Mouse (Mus musculus) neural tube, embryonic 14.5 days (tissue): ENCODE results near the gene Tenm2. TPM values are rescaled to one million over a fixed set of nuclear protein-coding genes. Genes with fewer than 3 reads are reported as not detected.

Source experiments
- ATAC-seq: fragments of 200-750 bp; cut with Nextera tagmentation; 2 replicates; pipeline ENCODE4 v1.8.0; 2017; ENCODE audit warnings: low read depth, mild to moderate bottlenecking, moderate TSS enrichment, moderate library complexity
- H3K27ac ChIP-seq: fragments of 300-500 bp; sonication (generic); 2 replicates; pipeline ENCODE4 v1.5.1; 2014; ENCODE audit warnings: low read depth, mild to moderate bottlenecking, control low read depth, low read length, moderate library complexity, mixed read lengths
- H3K27me3 ChIP-seq: fragments of 300-500 bp; sonication (generic); 2 replicates; pipeline ENCODE4 v1.6.1; 2014; ENCODE audit warnings: low read length; ENCODE audit not compliant: control insufficient read depth, insufficient read depth
- H3K36me3 ChIP-seq: fragments of 300-500 bp; sonication (generic); 2 replicates; pipeline ENCODE4 v1.6.1; 2014; ENCODE audit warnings: low read length, mixed read lengths; ENCODE audit not compliant: control insufficient read depth, insufficient read depth
- H3K4me1 ChIP-seq: fragments of 300-500 bp; sonication (generic); 2 replicates; pipeline ENCODE4 v1.6.1; 2014; ENCODE audit warnings: low read length; ENCODE audit not compliant: control insufficient read depth, insufficient read depth
- H3K4me2 ChIP-seq: fragments of 300-500 bp; sonication (generic); 2 replicates; pipeline ENCODE4 v1.6.1; 2014; ENCODE audit warnings: mild to moderate bottlenecking, low read depth, low read length, control low read depth
- H3K4me3 ChIP-seq: fragments of 300-500 bp; sonication (generic); 2 replicates; pipeline ENCODE4 v1.5.1; 2014; ENCODE audit warnings: low read depth, low read length, control low read depth, mixed read lengths
- H3K9ac ChIP-seq: fragments of 300-500 bp; sonication (generic); replicated peaks from 2 replicates; pipeline ENCODE4 v1.6.1; 2014; ENCODE audit warnings: low read depth, mild to moderate bottlenecking, control low read depth, low read length, mixed read lengths
- H3K9me3 ChIP-seq: fragments of 300-500 bp; sonication (generic); 2 replicates; pipeline ENCODE4 v1.6.1; 2016; ENCODE audit warnings: low read length; ENCODE audit not compliant: control insufficient read depth
- WGBS: fragments of 180-500 bp; shearing (Covaris S2); extraction: QIAGEN DNeasy Blood & Tissue Kit; methylation state at CpG from one replicate; pipeline ENCODE4 v1.1.7; 2014; 5-methylcytosine and 5-hydroxymethylcytosine counted together
- polyA plus RNA-seq: library from polyadenylated mRNA; unstranded; fragments of >200 nt; fragmentation: Nextera tagmentation; extraction: Ambion mirVana; gene quantifications from 2 replicates; pipeline ENCODE4 v1.2.1, GENCODE M21; 2014

Gene Tenm2
- polyA plus RNA-seq, result 23.8 and 32.2 TPM in 2 replicates

DNA sequence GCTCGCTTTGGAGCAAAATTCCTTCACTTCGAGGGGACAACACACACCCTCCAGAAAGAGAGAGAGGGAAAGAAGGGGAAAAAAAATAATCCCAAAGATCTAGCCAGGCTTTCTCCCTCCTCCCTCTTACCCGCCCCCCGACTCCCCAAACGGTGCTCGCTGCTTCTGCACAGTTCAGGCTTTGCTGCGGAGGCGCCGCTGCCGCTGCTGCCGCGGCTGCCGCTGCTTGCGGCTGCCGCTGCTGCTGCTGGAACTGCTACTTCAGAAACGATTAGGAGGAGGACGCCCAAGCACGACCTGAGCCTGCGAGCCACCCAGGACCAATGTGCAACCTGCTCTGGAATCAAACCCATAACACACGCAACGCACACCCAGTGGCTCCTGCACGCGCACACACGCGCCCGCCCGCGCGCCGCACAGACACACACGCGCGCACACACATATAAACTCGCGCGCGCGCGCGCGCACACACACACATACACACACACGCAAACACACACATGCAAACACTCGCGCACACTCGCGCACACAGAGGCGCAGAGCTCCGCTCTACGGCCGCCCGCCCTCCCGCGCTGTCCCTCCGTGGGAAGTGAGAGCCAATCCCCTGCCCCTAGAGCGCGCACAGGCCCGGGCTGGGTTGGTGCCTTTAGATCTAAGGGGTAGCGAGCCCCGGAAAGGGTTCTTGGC, at the start of gene Tenm2:
Gene Tenm2, minus strand, starts transcription at position 51 of the 687 bp plus-strand sequence.
- Histone ChIP-seq H3K27ac (peak within 1 kb of the TSS; percentile 95), H3K27me3 (no peaks in the 10 kb centered on the region), H3K9ac (peak within 1 kb of the TSS; percentile 76), H3K4me2 (peak within 1 kb of the TSS; percentile 77), H3K4me1 (no peaks in the 10 kb centered on the region; the same call in 1 of the 2 replicates), H3K9me3 (no peaks in the 10 kb centered on the region), H3K36me3 (no peaks in the 10 kb centered on the region), H3K4me3 (peak within 1 kb of the TSS; percentile 63)
- peak; percentile 96 for ATAC-seq
- under 1% methylated on average over 59 of the region's 59 CpGs for WGBS

DNA sequence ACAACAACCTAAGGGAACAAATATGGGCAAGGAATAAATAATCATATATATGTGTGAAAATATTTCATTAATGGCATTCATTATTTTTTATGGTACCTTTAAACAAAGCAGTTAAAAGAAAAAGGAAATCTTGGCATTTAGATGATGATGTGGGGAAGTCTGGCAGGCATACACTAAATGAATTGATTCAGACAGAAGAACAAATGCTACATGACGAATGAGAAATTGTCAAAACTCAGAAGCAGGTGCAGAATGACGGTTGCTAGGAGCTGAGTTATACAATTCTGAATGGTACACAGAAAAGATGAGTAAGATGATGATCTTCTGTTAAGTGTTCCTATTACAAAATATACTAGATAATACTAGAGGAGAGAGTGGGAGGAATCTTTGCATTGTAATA, 49.4 kb upstream of the Tenm2 start:
- no peak overlapping the region for H3K9ac ChIP-seq

DNA sequence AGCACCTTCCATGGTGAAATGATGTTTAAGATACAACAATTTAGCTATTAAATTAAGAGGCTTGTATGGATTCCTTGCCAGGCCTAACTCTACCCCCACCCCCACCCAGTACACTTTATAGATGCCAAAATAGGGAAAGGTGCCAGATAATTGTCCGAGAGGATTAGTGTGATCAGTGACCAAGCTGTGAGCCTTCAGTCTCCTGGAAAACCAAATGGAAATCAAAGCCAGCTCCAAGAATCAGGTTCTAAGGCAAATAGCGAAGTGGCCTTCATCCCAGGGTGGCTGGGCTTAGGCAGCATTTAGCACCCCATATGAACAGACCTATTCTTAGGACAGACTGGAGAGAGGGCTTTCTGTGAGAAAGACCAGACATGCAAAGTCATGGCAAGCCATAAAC, 13.0 kb upstream of the Tenm2 start:
- Histone ChIP-seq H3K9ac (no peak overlapping the region), H3K4me1 (no peaks in the 10 kb centered on the region), H3K27ac (no peak overlapping the region), H3K4me3 (no peak overlapping the region), H3K27me3 (no peaks in the 10 kb centered on the region), H3K4me2 (no peak overlapping the region), H3K9me3 (no peaks in the 10 kb centered on the region), H3K36me3 (no peaks in the 10 kb centered on the region)
- ATAC-seq, result no peak
- 90% methylated on average over 2 of the region's 2 CpGs for WGBS

More for the DNA sequence above, 49.4 kb upstream of the Tenm2 start:
- H3K4me3 ChIP-seq, result no peak overlapping the region
- ATAC-seq, result no peak
- 75% methylated on average over 2 of the region's 2 CpGs for WGBS
- no peaks in the 10 kb centered on the region for H3K9me3 ChIP-seq
- H3K4me2 ChIP-seq, result no peak overlapping the region
- H3K27ac ChIP-seq, result no peak overlapping the region
- H3K27me3 ChIP-seq, result no peaks in the 10 kb centered on the region
- H3K4me1 ChIP-seq, result no peaks in the 10 kb centered on the region
- H3K36me3 ChIP-seq, result no peaks in the 10 kb centered on the region

- H3K36me3 ChIP-seq, result no peaks in the 10 kb centered on the region
- peak overlapping the region; percentile 63 for H3K4me3 ChIP-seq
- peak overlapping the region; percentile 76 for H3K9ac ChIP-seq
- peak overlapping the region; percentile 77 for H3K4me2 ChIP-seq
- H3K4me1 ChIP-seq, result no peaks in the 10 kb centered on the region; the same call in 1 of the 2 replicates
- H3K27me3 ChIP-seq, result no peaks in the 10 kb centered on the region
- no peak for ATAC-seq
- 27% methylated on average over 7 of the region's 7 CpGs for whole genome bisulfite sequencing
- H3K9me3 ChIP-seq, result no peaks in the 10 kb centered on the region
- H3K27ac ChIP-seq, result peak overlapping the region; percentile 95
Measured at GRCm38 (mm10) chr11:37237096-37237725, 1.4 kb upstream of the Tenm2 start.

- H3K27ac ChIP-seq, result peak overlapping the region; percentile 95
- no peaks in the 10 kb centered on the region for H3K9me3 ChIP-seq
- no peaks in the 10 kb centered on the region; the same call in 1 of the 2 replicates for H3K4me1 ChIP-seq
- under 1% methylated on average over 29 of the region's 31 CpGs for WGBS
- peak; percentile 88 for ATAC-seq
- no peaks in the 10 kb centered on the region for H3K36me3 ChIP-seq
- H3K4me3 ChIP-seq, result peak overlapping the region; percentile 63
- H3K27me3 ChIP-seq, result no peaks in the 10 kb centered on the region
- H3K9ac ChIP-seq, result peak overlapping the region; percentile 76
- peak overlapping the region; percentile 77 for H3K4me2 ChIP-seq
Measured at GRCm38 (mm10) chr11:37236601-37237083, 878 bp upstream of the Tenm2 start.

- Histone ChIP-seq H3K9me3 (no peaks in the 10 kb centered on the region), H3K27ac (peak overlapping the region; percentile 95), H3K4me1 (no peaks in the 10 kb centered on the region; the same call in 1 of the 2 replicates), H3K27me3 (no peaks in the 10 kb centered on the region), H3K4me3 (peak overlapping the region; percentile 63), H3K9ac (peak overlapping the region; percentile 76), H3K4me2 (peak overlapping the region; percentile 77), H3K36me3 (no peaks in the 10 kb centered on the region)
- no peak for ATAC-seq
- WGBS, result 5% methylated on average over 18 of the region's 18 CpGs
Measured at GRCm38 (mm10) chr11:37235021-37235795, 556 bp downstream of the Tenm2 start.

- no peak for ATAC-seq
- H3K4me2 ChIP-seq, result no peak overlapping the region
- no peaks in the 10 kb centered on the region for H3K36me3 ChIP-seq
- H3K9ac ChIP-seq, result no peak overlapping the region
- no peak overlapping the region for H3K27ac ChIP-seq
- no peaks in the 10 kb centered on the region for H3K9me3 ChIP-seq
- H3K4me3 ChIP-seq, result no peak overlapping the region
- 78% methylated on average over 1 of the region's 1 CpGs for WGBS
- H3K27me3 ChIP-seq, result no peaks in the 10 kb centered on the region
- no peaks in the 10 kb centered on the region for H3K4me1 ChIP-seq
Measured at GRCm38 (mm10) chr11:37227404-37227803, 8.4 kb downstream of the Tenm2 start.

DNA sequence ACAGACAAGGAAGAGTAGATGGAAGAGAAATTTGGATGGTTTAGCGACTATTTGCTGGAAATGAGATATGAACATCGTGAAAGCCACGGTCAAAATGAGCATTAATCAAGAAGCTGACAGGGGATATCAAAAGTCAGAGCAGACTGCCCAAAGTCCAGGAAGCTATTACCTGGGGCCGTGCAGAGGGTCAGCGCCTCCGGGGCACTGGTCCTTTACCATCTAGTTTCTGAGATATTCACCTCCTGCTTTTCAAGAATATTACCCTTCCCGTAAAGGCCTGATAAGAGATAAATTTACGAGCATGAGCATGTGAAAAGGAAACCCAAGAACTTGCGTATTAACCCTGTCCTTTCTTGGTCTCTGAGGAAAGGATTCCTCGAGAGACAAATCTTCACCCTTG, 8.8 kb downstream of the Tenm2 start:
- no peak for ATAC-seq
- H3K4me2 ChIP-seq, result no peak overlapping the region
- no peaks in the 10 kb centered on the region for H3K9me3 ChIP-seq
- H3K4me1 ChIP-seq, result no peaks in the 10 kb centered on the region
- WGBS, result 80% methylated on average over 10 of the region's 10 CpGs
- H3K4me3 ChIP-seq, result no peak overlapping the region
- H3K27me3 ChIP-seq, result no peaks in the 10 kb centered on the region
- no peak overlapping the region for H3K9ac ChIP-seq
- no peaks in the 10 kb centered on the region for H3K36me3 ChIP-seq
- no peak overlapping the region for H3K27ac ChIP-seq
